Mouse (Mus musculus) G1E (cell line): ENCODE data around the gene Tspan31. TPM values are rescaled to one million over a fixed set of nuclear protein-coding genes. Genes with fewer than 3 reads are reported as not detected.

Experiments used
- ATAC-seq: 2 replicates; pipeline ENCODE4 v1.8.0; 2016; ENCODE audit warnings: mild to moderate bottlenecking; ENCODE audit not compliant: insufficient number of reproducible peaks, poor library complexity, low FRiP score, severe bottlenecking; ENCODE audit errors: extremely low read depth
- DNase-seq: peaks from one replicate; pipeline ENCODE4 v3.0.0; 2012; ENCODE audit warnings: low spot score
- H3K27me3 ChIP-seq: 2 replicates; pipeline ENCODE4 v1.6.1; 2012; ENCODE audit warnings: mild to moderate bottlenecking, low read length, inconsistent platforms; ENCODE audit not compliant: insufficient read depth
- H3K36me3 ChIP-seq: replicated peaks from 2 replicates; pipeline ENCODE3; 2012; ENCODE audit warnings: mild to moderate bottlenecking, inconsistent platforms
- H3K4me1 ChIP-seq: 2 replicates; pipeline ENCODE4 v1.6.1; 2012; ENCODE audit warnings: low read depth, low read length, inconsistent platforms, mixed read lengths; ENCODE audit not compliant: insufficient read depth
- H3K4me3 ChIP-seq: 2 replicates; pipeline ENCODE4 v1.5.1; 2012; ENCODE audit warnings: low read depth, mild to moderate bottlenecking, inconsistent platforms, low read length, moderate library complexity, mixed read lengths
- H3K9me3 ChIP-seq: replicated peaks from 2 replicates; pipeline ENCODE4 v1.6.1; 2012; ENCODE audit warnings: inconsistent platforms
- CTCF ChIP-seq: IDR thresholded peaks from 2 replicates; pipeline ENCODE4 v1.5.1; 2012; ENCODE audit warnings: low read depth, low read length, inconsistent platforms, mixed read lengths
- GATA1 ChIP-seq: IDR thresholded peaks from 2 replicates; pipeline ENCODE4 v1.6.1; 2012; ENCODE audit warnings: borderline replicate concordance, low read length, inconsistent platforms, mixed read lengths
- GATA2 ChIP-seq: IDR thresholded peaks from 2 replicates; pipeline ENCODE4 v1.6.1; 2012; ENCODE audit warnings: low read depth, low read length, inconsistent platforms, borderline replicate concordance
- POLR2AphosphoS5 ChIP-seq: IDR thresholded peaks from 2 replicates; pipeline ENCODE4 v1.6.1; 2012; ENCODE audit warnings: low read depth, low read length, inconsistent platforms; ENCODE audit not compliant: insufficient replicate concordance
- TAL1 ChIP-seq: conservative IDR thresholded peaks from 2 replicates; pipeline ENCODE4 v1.6.1; 2012; ENCODE audit warnings: low read depth, low read length, inconsistent platforms, mixed read lengths
- polyA plus RNA-seq: library from polyadenylated mRNA; stranded (reverse); fragments of >175 nt; gene quantifications from 2 replicates; pipeline ENCODE4 v1.2.3, GENCODE M21; 2012
- total RNA-seq, 2 experiments: library from RNA; stranded (forward) in 1 of 2; stranded (reverse) in 1 of 2; fragments of 200-1000 nt in 1 of 2; fragments of >200 nt in 1 of 2; fragmentation: Nextera tagmentation in 1 of 2; gene quantifications; 2 replicates each; pipeline ENCODE4 v1.2.3; 2014 to 2017

Tspan31 gene
- total and polyA plus RNA-seq, 3 experiments = 41.8 to 186 (median 73.6) TPM

- DNase-seq (no peak), ATAC-seq (no peak)
- peaks cover 5% of the 10 kb centered on the region; the same call in 1 of the 2 replicates for H3K9me3 ChIP-seq
- peaks cover 26% of the 10 kb centered on the region for H3K4me1 ChIP-seq
- H3K27me3 ChIP-seq = peaks cover 75% of the 10 kb centered on the region
- peaks cover 6% of the 10 kb centered on the region for H3K36me3 ChIP-seq
- TF ChIP-seq TAL1 = no peak
- TF ChIP-seq POLR2AphosphoS5 = no peak
- TF ChIP-seq GATA1 = no peak
- no peak for TF ChIP-seq CTCF
- no peak for TF ChIP-seq GATA2
- H3K4me3 ChIP-seq = no peak overlapping the region
Observed at GRCm38 (mm10) chr10:127056490-127056889, 13.6 kb downstream of the Tspan31 start.

GRCm38 (mm10) chr10:127055406-127055805 lies 14.7 kb downstream of the Tspan31 start:
- Histone ChIP-seq H3K27me3 (peaks cover 70% of the 10 kb centered on the region), H3K4me3 (no peak overlapping the region), H3K36me3 (peaks cover 6% of the 10 kb centered on the region), H3K4me1 (peaks cover 22% of the 10 kb centered on the region), H3K9me3 (peaks cover 5% of the 10 kb centered on the region; the same call in 1 of the 2 replicates)
- no peak for ATAC-seq
- DNase-seq = no peak
- TF ChIP-seq CTCF (no peak), TAL1 (no peak), GATA1 (no peak), POLR2AphosphoS5 (no peak), GATA2 (no peak)

DNA sequence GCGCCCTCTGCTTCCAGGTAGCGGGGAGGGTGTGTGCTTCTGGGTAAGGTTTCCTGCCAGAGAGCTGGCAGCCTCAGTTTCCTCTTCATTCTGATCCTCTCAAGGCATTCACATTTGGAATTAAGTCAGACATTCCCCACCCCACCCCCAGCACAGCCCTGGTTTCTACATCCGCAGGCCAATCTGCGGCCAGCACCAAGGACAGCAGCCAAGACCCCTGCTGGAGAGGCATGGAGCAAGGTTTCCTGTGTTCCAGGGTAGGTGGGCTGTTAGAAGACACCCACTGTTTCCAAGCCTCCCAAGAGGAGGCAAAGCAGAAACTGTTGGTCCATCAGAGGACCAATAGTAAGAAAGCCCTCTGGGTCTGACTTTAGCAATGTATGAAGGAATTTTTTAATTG lies 15.4 kb downstream of the Tspan31 start:
- Histone ChIP-seq H3K4me3 (no peak overlapping the region), H3K36me3 (peaks cover 6% of the 10 kb centered on the region), H3K4me1 (peaks cover 20% of the 10 kb centered on the region), H3K9me3 (peaks cover 5% of the 10 kb centered on the region; the same call in 1 of the 2 replicates), H3K27me3 (peaks cover 69% of the 10 kb centered on the region)
- no peak for ATAC-seq
- no peak for DNase-seq
- TF ChIP-seq TAL1 (no peak), CTCF (no peak), GATA1 (no peak), POLR2AphosphoS5 (no peak), GATA2 (no peak)

DNA sequence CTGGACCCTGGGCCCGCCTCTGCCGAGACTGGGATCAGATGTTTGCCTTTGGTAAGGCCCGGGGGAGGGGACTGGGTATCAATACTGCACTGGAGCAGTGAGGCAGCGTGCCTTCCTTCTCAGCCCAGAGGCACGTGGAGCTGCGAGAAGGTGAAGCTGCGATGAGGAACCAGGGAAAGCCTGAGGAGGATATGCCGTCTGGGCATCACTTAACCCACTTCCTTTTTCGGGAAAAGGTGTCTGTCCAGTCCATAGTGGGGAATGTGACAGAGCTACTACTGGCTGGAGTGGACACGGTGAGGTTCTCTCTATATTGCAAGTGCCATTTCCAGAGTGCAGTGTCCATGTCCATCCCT lies 20.0 kb downstream of the Tspan31 start:
- ATAC-seq (no peak), DNase-seq (no peak)
- H3K36me3 ChIP-seq = peaks cover 31% of the 10 kb centered on the region
- no peaks in the 10 kb centered on the region for H3K9me3 ChIP-seq
- TF ChIP-seq GATA1 (no peak), POLR2AphosphoS5 (no peak)
- H3K4me1 ChIP-seq = peaks cover 4% of the 10 kb centered on the region; the same call in 1 of the 2 replicates
- peaks cover 42% of the 10 kb centered on the region for H3K27me3 ChIP-seq
- H3K4me3 ChIP-seq = no peak overlapping the region

DNA sequence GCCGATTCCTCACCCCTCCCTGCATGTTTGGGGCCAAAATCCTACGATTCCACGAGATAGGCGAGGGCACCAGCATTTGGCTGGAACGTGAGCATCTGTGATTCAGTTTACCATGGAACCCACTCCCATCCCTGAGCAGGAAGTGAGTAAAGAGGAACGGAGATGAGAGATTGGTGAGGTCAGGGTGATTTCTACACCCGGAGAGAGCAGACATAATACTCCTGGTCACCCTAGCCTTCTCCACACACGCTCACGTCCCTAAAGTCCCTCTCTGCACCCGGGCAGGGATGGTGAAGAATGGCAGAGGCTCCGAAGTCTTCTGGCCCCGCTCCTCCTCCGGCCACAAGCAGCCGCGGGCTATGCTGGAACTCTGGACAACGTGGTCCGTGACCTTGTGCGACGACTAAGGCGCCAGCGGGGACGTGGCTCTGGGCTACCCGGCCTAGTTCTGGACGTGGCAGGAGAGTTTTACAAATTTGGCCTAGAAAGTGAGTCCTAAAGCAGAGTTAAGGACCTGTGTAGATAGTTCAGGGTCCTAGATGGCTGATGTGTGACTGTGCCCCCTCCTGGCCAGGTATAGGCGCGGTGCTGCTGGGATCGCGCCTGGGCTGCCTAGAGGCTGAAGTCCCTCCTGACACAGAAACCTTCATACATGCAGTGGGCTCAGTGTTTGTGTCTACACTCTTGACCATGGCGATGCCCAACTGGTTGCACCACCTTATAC lies 20.5 kb downstream of the Tspan31 start:
- ATAC-seq = no peak
- TF ChIP-seq GATA1 = no peak
- no peak for TF ChIP-seq POLR2AphosphoS5
- no peak for TF ChIP-seq TAL1
- no peak for TF ChIP-seq GATA2
- no peak for TF ChIP-seq CTCF
- peaks cover 39% of the 10 kb centered on the region for H3K27me3 ChIP-seq
- H3K36me3 ChIP-seq = peaks cover 36% of the 10 kb centered on the region
- H3K4me3 ChIP-seq = no peak overlapping the region
- peaks cover 4% of the 10 kb centered on the region; the same call in 1 of the 2 replicates for H3K4me1 ChIP-seq
- no peak for DNase-seq
- no peaks in the 10 kb centered on the region for H3K9me3 ChIP-seq

DNA sequence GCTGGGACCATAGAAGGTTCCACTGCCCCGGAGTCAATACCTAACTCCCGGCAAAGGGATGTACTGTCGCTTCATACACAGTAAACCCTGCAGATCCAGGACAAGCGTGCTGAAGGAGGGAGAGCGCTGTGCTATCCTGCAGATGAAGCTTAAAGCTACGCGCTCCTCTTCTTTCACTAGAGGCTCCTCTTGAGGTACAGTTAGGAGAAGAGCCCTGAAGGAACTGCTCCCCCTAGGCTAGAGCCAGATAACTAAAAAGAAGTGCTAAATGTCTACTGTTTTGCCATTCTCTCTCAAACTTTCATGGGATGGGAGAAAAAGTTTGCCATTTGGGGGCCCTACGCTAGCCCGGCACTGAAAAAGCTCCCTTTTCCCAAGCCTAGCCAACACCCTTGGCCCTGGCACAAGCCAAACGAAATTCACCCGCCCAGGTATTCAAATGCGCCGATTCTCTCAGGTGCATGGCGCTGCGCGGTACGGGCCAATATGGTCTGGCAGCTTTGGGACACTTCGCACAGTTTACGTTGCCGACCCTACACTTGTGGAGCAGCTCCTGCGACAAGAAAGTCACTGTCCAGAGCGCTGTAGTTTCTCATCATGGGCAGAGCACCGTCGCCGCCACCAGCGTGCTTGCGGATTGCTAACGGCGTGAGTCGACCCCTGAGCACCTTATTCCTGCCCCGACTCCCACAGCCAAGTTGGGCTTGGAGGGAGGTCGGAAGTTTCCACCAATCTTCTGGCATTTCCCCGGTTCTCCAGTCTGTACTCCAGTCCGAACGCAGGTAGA lies 21.3 kb downstream of the Tspan31 start:
- DNase-seq = no peak
- H3K9me3 ChIP-seq = no peaks in the 10 kb centered on the region
- TF ChIP-seq GATA1 = no peak
- TF ChIP-seq CTCF = no peak
- no peak for TF ChIP-seq GATA2
- no peak for TF ChIP-seq TAL1
- no peak for TF ChIP-seq POLR2AphosphoS5
- no peak overlapping the region for H3K4me3 ChIP-seq
- peaks cover 44% of the 10 kb centered on the region for H3K36me3 ChIP-seq
- no peak for ATAC-seq
- peaks cover 4% of the 10 kb centered on the region; the same call in 1 of the 2 replicates for H3K4me1 ChIP-seq
- peaks cover 36% of the 10 kb centered on the region for H3K27me3 ChIP-seq
